Mouse (Mus musculus): ENCODE results near the gene Fpgs.

Fpgs gene

DNA sequence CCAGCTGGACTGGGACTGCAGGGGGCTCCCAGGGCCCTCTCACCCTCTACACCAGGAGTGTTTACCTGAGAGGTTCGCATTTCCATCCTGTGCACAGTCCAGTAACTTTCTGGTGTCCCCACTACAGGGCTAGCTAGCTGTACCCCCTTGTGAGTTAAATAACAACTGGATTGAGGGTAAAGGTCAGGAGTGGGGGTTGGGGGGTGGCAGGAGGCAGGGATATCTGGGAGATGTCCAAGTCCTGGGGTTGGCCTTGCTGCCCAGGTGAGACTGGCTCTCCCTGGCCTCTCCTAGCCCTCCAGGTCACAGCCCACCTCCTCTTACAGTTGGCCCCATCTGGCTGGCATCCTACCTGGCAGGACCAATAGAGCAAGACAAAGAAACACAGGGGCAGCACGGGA lies at the start of gene Fpgs:
Gene Fpgs (minus strand): TSS at position 125 of the 401 bp plus-strand sequence.
- no peak for DNase-seq

DNA sequence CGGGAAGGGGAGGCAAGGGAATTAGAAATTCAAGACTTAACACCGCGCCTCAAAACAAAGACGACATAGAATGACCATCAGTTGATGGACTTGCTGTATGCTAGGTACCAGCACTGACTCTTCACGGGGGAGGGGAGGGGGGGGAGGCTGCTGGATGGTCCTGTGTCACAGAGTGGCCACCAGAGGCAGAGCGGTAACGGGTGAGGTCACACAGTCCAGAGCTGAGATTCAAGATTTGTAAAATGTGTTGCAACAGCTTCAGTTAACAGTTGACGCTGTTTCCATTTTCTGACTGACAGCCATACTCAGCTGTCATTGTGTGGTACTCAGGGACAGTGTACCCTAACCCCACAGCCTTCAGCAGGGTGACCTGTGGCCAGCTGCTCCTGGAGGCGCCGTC lies 48.2 kb upstream of the Fpgs start:
- no peak for DNase-seq

DNA sequence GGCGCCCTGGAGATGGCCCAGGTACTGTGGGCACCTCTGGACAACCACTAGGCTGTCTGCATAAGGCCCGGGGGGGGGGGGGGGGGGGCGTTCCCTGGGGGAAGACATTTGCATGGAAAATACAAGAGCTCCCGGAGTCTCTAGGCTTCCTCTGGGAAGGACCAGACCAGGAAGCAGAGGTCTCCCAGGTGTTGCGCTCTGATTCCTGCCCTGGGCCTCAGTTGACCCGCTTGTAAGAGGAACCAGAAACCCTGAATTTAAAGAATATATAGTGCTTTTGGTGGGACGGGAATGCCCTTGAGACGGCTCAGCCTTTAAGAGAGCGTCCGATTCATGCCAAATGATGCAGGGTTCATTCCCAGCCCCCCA lies 47.7 kb upstream of the Fpgs start:
- DNase-seq, result no peak

DNA sequence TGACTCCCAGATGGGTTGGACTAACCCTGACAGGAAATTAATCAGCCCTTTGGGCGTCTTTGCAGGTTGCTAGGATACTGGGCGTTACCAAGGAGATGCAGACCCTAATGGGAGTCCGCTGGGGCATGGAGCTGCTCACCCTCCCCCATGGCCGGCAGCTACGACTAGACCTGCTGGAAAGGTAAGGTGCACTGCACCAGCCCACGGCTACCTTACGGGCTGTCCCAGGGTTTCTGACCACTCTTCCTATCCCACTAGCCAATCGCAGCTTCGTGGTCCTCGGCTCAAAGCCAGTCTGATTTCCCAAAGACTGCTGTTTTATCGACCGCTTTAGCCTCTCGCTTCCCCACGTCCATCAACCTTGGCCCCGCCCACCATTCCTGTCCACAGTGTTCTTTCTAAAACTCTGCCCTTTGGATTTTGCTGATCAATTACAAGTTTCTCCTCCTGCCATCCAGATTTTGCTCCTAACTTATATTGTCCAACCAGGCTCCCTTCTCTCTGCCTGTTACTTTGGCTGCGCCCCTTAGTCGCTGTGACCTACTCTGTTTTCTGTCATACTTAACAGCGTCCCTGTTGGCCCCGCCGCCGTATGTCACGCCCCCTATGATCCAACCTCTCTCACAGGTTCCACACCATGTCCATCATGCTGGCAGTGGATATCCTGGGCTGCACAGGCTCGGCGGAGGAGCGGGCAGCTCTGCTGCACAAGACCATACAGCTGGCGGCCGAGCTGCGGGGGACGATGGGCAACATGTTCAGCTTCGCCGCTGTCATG lies 47.1 kb upstream of the Fpgs start:
- DNase-seq, result no peak

- no peak for DNase-seq
Observed at GRCm38 (mm10) chr2:32750199-32750598, 46.3 kb upstream of the Fpgs start.

DNA sequence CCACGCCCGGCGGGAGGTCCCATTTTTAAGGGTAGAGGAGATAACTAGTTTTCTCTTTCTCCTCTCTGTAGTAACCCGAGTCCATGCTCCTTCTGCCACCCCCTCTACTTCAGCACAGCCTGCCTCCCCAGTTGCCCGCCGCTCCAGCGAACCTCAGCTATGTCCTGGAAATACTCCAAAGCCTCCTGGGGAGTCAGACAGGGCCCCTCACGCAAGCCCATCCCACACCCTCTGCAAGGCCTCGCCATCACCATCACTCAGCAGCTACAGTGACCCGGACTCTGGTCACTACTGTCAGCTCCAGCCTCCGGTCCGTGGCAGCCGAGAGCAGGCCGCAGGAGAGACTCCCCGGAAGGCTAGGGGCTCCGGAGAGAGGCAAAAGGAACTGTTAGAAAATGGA lies 45.1 kb upstream of the Fpgs start:
- no peak for DNase-seq

DNA sequence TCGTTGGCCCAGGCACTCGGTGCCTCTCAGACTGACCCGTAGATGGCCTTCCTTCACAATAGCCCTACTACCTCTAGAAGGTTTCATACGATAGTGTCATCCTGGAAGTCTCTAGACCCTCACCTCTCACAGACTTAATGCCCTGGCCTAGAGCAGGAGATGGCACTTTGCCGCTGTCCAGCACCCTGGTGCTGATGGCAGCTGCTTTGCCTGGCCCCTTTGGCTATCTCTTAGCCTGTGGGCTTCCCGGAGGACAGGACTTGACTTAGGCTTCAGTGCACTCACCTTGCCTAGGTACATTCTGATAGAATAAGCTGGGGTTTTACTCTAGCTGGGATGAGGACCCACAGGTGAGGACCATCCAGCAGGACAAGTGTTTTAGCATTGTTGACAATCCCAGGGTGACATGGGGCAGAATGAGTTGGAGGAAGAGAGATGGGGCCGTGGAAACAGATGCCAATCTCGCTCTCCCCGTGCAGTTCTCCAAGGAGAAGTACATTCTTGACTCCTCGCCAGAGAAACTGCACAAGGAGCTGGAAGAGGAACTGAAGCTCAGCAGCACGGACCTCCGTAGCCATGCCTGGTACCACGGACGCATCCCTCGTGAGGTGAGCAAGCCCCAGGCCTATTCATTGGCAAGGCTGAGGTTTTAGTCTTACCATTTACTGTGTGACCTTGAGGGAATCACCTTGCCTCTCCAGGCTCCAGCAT lies 40.5 kb upstream of the Fpgs start:
- DNase-seq, result no peak

GRCm38 (mm10) chr2:32742173-32742531 lies 38.2 kb upstream of the Fpgs start:
- peak; percentile 84 for DNase-seq

DNA sequence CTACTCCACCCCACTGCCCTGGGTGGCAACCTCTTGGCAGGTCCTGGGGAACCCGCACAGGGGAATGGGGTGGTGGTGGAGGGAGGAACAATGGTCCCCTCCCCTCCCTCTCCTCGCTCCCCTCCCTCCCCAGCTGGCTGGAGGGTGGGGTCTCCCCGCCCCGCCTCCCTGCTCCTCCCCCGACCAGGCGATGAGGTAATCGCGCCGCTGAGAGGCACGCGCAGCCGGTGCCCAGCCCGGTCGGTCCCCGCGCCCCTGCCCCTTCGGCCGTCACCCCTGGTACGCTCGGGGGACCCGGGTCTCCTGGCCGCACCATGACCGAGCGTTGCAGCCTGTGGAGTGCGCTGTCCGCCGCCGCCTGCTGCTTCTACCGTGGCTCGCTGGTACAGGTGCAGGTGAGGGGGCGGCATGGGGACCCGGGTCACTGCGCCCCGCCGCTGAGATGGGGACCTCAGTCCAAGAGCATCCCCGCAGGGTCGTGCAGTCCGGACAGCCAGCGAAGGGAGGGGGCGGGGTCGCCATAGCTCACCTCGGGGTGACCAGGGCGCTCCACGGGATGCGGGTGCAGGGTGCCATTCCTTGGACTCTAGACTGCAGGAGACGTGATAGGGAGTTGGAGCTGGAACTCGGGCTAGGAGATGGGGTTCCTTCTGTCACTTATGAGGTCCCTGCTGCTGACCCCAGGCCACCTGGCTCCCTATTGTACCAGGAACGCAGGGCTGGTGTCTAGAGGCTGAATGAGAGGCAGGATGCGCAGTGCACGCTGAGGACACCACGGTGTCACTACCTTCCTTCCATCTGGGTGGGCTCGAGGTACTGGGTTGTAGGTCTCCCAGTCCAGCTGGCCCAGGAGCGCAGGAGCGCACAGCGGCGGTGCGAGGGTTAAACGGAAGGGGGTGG lies 37.6 kb upstream of the Fpgs start:
- DNase-seq, result peak; percentile 68

DNA sequence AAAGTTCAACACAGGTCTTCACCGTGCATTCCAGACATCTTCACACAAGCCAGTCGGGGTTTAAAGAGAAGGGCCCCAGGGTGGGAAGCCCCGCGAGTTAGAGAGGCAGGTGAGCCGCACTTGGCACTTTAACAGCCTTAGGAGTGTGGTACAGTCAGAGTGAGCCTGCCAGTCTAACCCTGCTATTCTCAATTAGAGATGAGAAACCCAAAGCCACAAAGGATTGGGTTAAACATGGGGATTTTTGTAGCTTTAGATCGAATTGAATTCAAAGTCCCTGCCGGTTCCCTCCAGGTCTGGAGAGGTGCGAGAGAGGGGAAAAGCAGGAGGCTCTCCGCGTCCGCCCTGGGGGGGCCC lies 36.9 kb upstream of the Fpgs start, which contains the start of gene 6330409D20Rik:
Gene 6330409D20Rik (minus strand): TSS at position 101 of the 357 bp plus-strand sequence.
- DNase-seq, result no peak

GRCm38 (mm10) chr2:32739311-32739710 lies 35.4 kb upstream of the Fpgs start:
- DNase-seq, result no peak

GRCm38 (mm10) chr2:32737008-32737407 lies 33.1 kb upstream of the Fpgs start:
- DNase-seq, result no peak

- DNase-seq, result no peak
Observed at GRCm38 (mm10) chr2:32736306-32736829, 32.4 kb upstream of the Fpgs start.

DNA sequence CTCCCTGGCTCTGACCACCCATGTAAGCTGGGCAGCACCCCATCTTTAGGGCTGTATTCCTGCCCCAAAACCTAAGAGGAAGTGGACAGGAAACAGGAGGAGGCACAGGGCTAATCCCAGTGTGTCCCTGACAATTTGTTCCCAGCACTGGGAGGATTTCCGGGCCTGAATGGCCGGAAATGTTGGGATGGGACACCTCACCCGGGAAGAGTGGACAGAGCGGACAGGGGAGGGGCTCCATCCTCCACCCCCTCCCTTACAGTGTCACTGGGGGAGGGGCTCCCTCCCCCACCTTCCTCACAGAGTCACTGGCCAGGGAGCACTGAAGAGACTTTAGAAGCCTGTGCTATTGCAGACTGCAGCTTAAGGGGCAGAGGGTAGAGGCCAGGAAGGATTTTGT lies 31.0 kb upstream of the Fpgs start:
- no peak for DNase-seq

DNA sequence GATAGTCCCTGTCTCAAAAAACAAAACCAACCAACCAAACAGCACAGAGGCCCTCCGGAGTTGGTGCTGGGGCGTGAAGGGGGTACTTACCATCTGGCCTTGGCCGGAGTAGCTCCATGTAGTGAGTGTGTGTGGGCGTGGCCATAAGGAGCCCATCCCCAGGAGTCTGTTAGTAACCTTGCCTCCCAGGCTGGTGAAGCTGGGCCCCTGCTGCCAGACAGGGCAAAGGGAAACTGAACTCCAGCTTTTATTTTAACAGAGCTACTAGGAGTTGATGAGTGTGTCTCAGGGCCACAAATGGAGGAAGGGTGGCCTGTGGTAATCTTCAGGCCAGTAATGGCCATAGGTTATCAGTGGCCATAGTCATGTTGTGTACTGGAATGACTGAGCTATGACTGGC lies 30.5 kb upstream of the Fpgs start:
- no peak for DNase-seq

- no peak for DNase-seq
Observed at GRCm38 (mm10) chr2:32732695-32733094, 28.8 kb upstream of the Fpgs start.

DNA sequence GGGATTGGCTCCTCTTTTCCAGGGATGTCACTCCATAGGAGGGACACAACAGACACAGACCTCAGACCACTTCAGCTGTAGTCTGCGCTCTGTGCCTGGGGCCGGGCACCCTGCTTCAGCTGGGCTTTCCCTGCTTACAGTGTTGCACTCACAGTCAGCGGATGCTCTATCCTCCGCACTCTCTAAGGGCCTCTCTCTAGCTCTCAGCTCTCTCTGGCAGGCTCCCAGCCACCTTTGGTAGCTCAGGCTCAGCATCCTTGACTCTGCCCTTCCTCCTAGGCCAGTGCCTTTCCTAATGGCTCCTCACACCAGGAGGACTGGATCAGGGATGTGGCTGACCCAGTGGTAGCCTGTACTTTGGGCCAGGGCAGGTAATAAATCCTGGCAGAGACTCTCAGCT lies 28.0 kb upstream of the Fpgs start:
- DNase-seq, result no peak

DNA sequence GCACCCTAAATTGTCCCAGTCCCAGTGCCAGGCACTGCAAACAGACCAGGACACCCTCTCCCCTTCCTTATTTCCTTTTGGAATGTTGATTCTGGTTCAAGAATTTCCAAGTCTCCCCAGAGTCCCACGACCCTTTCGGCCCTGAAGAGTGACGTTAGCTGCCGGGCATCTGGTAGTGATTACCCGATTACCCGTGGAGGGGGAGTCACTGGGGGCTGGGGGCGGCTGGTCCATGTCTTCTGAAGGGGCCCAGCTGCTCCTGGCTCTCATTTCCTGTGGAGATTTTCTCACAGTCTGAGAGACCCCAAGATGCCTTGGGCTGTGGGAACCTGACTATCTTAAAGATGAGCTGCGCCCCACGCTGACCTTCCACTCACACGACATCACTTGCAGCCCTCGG lies 26.9 kb upstream of the Fpgs start:
- no peak for DNase-seq

DNA sequence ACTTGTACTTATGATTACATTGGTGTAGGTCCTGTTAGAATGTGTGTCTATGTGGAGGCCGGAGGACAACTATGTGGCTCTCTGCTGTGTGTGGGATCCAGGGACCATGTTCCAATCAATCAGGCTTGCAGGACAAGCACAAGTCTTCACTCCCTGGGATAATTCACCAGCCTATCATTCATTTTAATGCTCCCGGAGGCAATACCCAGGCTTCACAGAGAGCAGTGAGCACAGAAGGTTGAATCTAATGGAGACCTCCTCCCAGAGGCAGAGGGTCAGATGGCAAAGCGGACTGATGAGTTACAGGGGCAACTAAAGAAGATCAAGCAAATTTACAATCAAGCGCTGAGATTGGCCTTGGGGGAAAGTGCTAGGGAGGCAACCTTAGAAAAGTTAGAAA lies 25.6 kb upstream of the Fpgs start:
- no peak for DNase-seq

DNA sequence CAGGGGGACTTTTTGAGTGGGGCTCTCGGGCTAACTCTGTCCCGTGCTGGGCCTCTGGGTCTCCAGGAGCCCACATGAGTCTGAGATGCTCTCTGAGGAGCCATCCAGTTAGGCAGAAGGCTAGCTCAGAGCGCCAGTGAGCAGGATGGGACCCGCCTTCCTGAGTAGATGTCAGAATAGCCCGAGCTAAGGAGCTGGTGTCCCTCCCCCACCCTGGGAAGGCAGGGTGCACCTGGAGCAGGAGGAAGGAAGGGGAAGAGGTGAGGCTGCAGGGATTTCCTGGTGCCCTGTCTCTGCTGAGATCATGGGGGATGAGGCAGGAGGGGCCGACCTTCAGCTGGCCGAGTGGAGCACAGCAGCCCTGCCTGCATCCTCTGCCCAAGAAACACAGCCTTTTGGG lies 24.5 kb upstream of the Fpgs start:
- no peak for DNase-seq

DNA sequence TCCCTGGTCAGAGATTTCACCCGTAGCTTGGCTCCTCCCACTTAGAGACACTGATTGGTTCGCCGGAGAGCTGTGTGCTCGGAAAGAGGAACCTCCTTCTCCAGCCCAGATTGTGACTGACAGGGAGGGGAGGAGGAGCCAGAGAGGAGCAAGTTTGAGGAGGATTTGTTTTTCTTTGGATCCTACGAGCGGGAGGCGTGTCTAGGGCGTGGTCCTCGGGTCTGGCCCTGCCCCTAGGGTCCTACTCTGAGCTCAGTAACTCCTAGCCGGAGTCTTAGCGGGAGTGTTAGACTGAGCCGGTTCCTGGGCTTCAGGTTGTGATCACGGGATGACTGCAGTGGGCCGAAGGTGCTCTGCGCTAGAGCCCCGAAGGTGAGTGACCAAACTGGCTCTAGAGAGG lies 23.5 kb upstream of the Fpgs start:
- DNase-seq, result peak; percentile 72

DNA sequence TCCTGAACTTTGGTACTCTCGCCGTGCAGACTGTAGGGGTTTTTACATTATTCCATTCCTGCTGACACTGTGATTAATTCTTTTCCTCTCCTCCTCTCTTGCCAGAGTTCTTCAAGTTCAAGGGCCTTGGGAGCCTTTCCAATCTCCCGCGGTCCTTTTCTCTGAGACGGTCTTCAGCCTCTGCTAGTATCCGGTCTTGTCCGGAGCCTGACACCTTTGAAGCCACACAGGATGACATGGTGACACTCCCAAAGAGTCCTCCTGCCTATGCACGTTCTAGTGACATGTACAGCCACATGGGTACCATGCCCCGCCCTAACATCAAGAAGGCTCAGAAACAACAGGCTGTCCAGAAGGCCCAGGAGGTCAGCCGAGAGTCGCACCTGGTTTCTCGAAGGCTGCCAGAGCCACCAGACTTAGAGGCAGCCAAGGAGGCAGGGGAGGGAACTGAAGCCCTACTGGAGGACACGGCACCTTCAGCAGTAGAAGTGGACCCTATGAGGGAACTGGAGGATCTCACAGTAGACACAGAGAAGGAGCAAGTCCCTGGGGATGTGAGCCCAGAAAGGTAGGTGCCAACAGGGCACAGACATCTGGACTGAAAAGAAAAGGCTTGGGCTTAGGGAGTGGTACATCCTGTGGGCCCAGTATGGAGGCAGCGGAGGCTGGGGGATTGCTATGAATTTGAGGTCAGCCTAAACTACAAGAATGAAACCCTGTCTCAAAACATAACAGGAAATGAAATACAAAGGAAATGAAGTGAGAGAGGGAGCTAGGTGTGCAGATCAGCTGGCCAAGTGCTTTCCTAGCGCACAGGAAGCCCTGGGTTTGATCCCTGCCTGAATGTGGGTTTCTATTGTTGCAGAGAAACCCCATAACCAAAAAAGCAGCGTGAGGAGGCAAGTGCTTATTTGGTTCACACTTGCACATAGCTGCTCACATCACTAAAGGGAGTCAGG lies 21.2 kb upstream of the Fpgs start:
- no peak for DNase-seq
